Mouse (Mus musculus) heart, embryonic 10.5 days (tissue): Measurements from ENCODE around the gene Ccdc91. TPM values are rescaled to one million over a fixed set of nuclear protein-coding genes. Genes with fewer than 3 reads are reported as not detected.

Source experiments
- DNase-seq: peaks from one replicate; pipeline ENCODE4 v3.0.0-alpha.2; 2017; ENCODE audit warnings: low spot score
- H3K27ac ChIP-seq: fragments of 300-500 bp; sonication (generic); 2 replicates; pipeline ENCODE4 v1.5.1; 2016; ENCODE audit warnings: mild to moderate bottlenecking
- H3K27me3 ChIP-seq: fragments of 300-500 bp; sonication (generic); 2 replicates; pipeline ENCODE4 v1.6.1; 2016; ENCODE audit warnings: mild to moderate bottlenecking; ENCODE audit not compliant: poor library complexity, insufficient read depth, severe bottlenecking
- H3K36me3 ChIP-seq: fragments of 300-500 bp; sonication (generic); 2 replicates; pipeline ENCODE4 v1.6.1; 2016; ENCODE audit warnings: mild to moderate bottlenecking, moderate library complexity
- H3K4me1 ChIP-seq: fragments of 300-500 bp; sonication (generic); 2 replicates; pipeline ENCODE4 v1.6.1; 2016; ENCODE audit warnings: mild to moderate bottlenecking
- H3K4me3 ChIP-seq: fragments of 300-500 bp; sonication (generic); 2 replicates; pipeline ENCODE4 v1.5.1; 2016; ENCODE audit warnings: mild to moderate bottlenecking, moderate library complexity
- H3K9me3 ChIP-seq: fragments of 300-500 bp; sonication (generic); 2 replicates; pipeline ENCODE4 v1.6.1; 2016; ENCODE audit warnings: mild to moderate bottlenecking, moderate library complexity
- WGBS: fragments of 180-500 bp; shearing (Covaris S2); methylation state at CpG from one replicate; pipeline ENCODE4 v1.1.7; 2016; 5-methylcytosine and 5-hydroxymethylcytosine counted together
- polyA plus RNA-seq: library from polyadenylated mRNA; unstranded; fragments of >200 nt; fragmentation: Nextera tagmentation; extraction: Ambion mirVana; gene quantifications from 2 replicates; pipeline ENCODE4 v1.2.1, GENCODE M21; 2016

The Ccdc91 gene
- polyA plus RNA-seq, 1 experiment from 2014 or later, result 24.6 TPM

DNA sequence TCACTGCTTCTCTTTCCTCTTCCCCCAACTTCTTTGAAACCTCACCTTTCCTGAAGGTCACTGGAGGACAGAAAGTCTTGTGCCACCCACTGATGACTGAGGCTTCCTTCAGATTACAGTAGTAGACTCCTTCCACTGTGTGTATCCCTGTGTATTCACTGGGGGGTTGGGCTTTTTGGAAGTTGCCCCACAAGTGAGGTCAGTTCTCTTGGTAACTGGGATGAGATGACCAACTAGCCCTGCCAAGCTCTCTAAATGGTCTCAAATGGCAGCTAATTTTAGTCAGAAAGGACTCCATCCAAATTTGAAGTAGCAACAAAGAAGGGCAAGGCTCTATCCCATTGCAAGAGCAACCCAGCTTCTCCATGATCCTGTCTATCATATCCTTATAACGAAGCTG, 195.7 kb downstream of the Ccdc91 start:
- no peak for DNase-seq
- Histone ChIP-seq H3K4me1 (0 out of 2 replicates have a peak, but pooled peaks cover 5% of the 10 kb centered on the region), H3K36me3 (no peaks in the 10 kb centered on the region), H3K27me3 (no peaks in the 10 kb centered on the region), H3K4me3 (no peak overlapping the region), H3K27ac (no peak overlapping the region), H3K9me3 (no peaks in the 10 kb centered on the region)
- 88% methylated on average over 1 of the region's 1 CpGs for WGBS

DNA sequence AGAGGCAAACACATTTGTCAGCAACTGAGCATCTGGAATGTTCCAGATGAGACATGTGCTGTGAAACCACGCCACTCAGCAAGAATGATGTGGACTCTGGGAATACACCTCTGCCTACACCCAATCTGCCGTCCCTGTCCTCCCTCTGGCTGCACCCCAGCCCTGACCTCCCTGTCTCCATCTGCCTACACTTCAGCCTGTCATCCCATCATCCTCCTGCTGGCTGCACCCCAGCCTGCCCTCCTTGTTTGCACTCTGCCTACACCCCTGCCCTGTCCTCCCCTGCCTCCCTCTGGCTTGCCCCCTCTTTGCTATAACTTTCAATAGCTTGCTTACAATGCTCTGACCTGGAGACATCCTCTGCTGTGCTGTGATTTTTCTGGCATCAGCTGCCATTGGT, 196.9 kb downstream of the Ccdc91 start:
- 74% methylated on average over 2 of the region's 2 CpGs for WGBS
- H3K4me3 ChIP-seq, result no peak overlapping the region

GRCm38 (mm10) chr6:147675022-147675733, 199.6 kb downstream of the Ccdc91 start:
- H3K27me3 ChIP-seq, result no peaks in the 10 kb centered on the region
- no peaks in the 10 kb centered on the region for H3K36me3 ChIP-seq
- H3K27ac ChIP-seq, result no peak overlapping the region
- DNase-seq, result no peak
- H3K9me3 ChIP-seq, result no peaks in the 10 kb centered on the region
- 90% methylated on average over 7 of the region's 7 CpGs for WGBS
- no peak overlapping the region for H3K4me3 ChIP-seq
- H3K4me1 ChIP-seq, result 0 out of 2 replicates have a peak, but pooled peaks cover 5% of the 10 kb centered on the region

More for the DNA sequence above, 196.9 kb downstream of the Ccdc91 start:
- no peaks in the 10 kb centered on the region for H3K27me3 ChIP-seq
- 0 out of 2 replicates have a peak, but pooled peaks cover 5% of the 10 kb centered on the region for H3K4me1 ChIP-seq
- DNase-seq, result no peak
- no peak overlapping the region for H3K27ac ChIP-seq
- H3K9me3 ChIP-seq, result no peaks in the 10 kb centered on the region
- no peaks in the 10 kb centered on the region for H3K36me3 ChIP-seq

- no peaks in the 10 kb centered on the region for H3K36me3 ChIP-seq
- no peaks in the 10 kb centered on the region for H3K9me3 ChIP-seq
- no peak overlapping the region for H3K27ac ChIP-seq
- WGBS, result 86% methylated on average over 1 of the region's 1 CpGs
- no peak for DNase-seq
- no peaks in the 10 kb centered on the region for H3K27me3 ChIP-seq
- 0 out of 2 replicates have a peak, but pooled peaks cover 5% of the 10 kb centered on the region for H3K4me1 ChIP-seq
- H3K4me3 ChIP-seq, result no peak overlapping the region
These were observed 200.6 kb downstream of the Ccdc91 start for GRCm38 (mm10) chr6:147676214-147676613.

Other genes starting within 250 kb of the Ccdc91 start
- 0.73 and 1.2 TPM in 2 replicates for gene Pthlh, start 211.6 kb upstream of the Ccdc91 start, polyA plus RNA-seq